Mouse (Mus musculus) MEL (cell line): Measurements from ENCODE around the gene Git1. TPM values are rescaled to one million over a fixed set of nuclear protein-coding genes. Genes with fewer than 3 reads are reported as not detected.

Source experiments
- DNase-seq: peaks from one replicate; pipeline ENCODE4 v3.0.0; 2011; ENCODE audit warnings: low read depth, low spot score
- H3K27ac ChIP-seq: 2 replicates; pipeline ENCODE4 v1.5.1; 2012; ENCODE audit warnings: low read depth, mild to moderate bottlenecking, control low read depth, low read length, moderate library complexity; ENCODE audit not compliant: control insufficient read depth
- H3K27me3 ChIP-seq, 2 experiments: fragments of 150-350 bp in 1 of 2; sonication (generic) in 1 of 2; 2 replicates each; pipeline ENCODE4 v1.6.1; 2012; ENCODE audit warnings: low read length in 2 of 2, mild to moderate bottlenecking in 2 of 2, improper control_type of control experiment in 1 of 2, moderate library complexity in 1 of 2; ENCODE audit not compliant: insufficient read depth in 2 of 2, control insufficient read depth in 1 of 2
- H3K36me3 ChIP-seq, 2 experiments: 2 replicates each; pipeline ENCODE4 v1.6.1; 2012 to 2014; ENCODE audit warnings: low read length in 2 of 2, improper control_type of control experiment in 1 of 2, inconsistent platforms in 1 of 2, mild to moderate bottlenecking in 1 of 2; ENCODE audit not compliant: insufficient read depth in 2 of 2, control insufficient read depth in 1 of 2
- H3K4me1 ChIP-seq, 2 experiments: fragments of 150-350 bp in 1 of 2; sonication (generic) in 1 of 2; 2 replicates each; pipeline ENCODE4 v1.6.1; 2012; ENCODE audit warnings: low read length in 2 of 2, improper control_type of control experiment in 1 of 2, mild to moderate bottlenecking in 1 of 2; ENCODE audit not compliant: insufficient read depth in 2 of 2, control insufficient read depth in 1 of 2
- H3K4me3 ChIP-seq, 2 experiments: fragments of 150-350 bp in 1 of 2; sonication (generic) in 1 of 2; 2 replicates each; pipeline ENCODE4 v1.5.1; 2012; ENCODE audit warnings: low read depth in 2 of 2, low read length in 2 of 2, mild to moderate bottlenecking in 2 of 2, moderate library complexity in 2 of 2, control low read depth in 1 of 2, improper control_type of control experiment in 1 of 2; ENCODE audit not compliant: control insufficient read depth in 1 of 2, insufficient read depth in 1 of 2
- H3K79me2 ChIP-seq: 2 replicates; pipeline ENCODE4 v1.6.1; 2012; ENCODE audit warnings: mild to moderate bottlenecking, low read length, moderate library complexity; ENCODE audit not compliant: control insufficient read depth, poor library complexity, insufficient read depth
- H3K9ac ChIP-seq: 2 replicates; pipeline ENCODE4 v1.6.1; 2012; ENCODE audit warnings: low read depth, mild to moderate bottlenecking, control low read depth, low read length, moderate library complexity; ENCODE audit not compliant: control insufficient read depth, poor library complexity, severe bottlenecking
- H3K9me3 ChIP-seq: fragments of 150-350 bp; sonication (generic); replicated peaks from 2 replicates; pipeline ENCODE4 v1.6.1; 2012; ENCODE audit warnings: mild to moderate bottlenecking, low read length, improper control_type of control experiment, moderate library complexity; ENCODE audit not compliant: insufficient read depth
- BHLHE40 ChIP-seq: IDR thresholded peaks from 2 replicates; pipeline ENCODE4 v1.6.1; 2012; ENCODE audit warnings: low read depth, mild to moderate bottlenecking, inconsistent platforms, low read length, improper control_type of control experiment, borderline replicate concordance
- CHD1 ChIP-seq: IDR thresholded peaks from 2 replicates; pipeline ENCODE4 v1.6.1; 2012; ENCODE audit warnings: low read depth, mild to moderate bottlenecking, inconsistent platforms, low read length, improper control_type of control experiment
- CHD2 ChIP-seq: IDR thresholded peaks from 2 replicates; pipeline ENCODE4 v1.6.1; 2011; ENCODE audit warnings: low read length, improper control_type of control experiment
- CTCF ChIP-seq, 3 experiments: IDR thresholded peaks in 2 of 3; conservative IDR thresholded peaks in 1 of 3; 2 replicates each; pipeline ENCODE4 v1.5.1; 2011 to 2012; ENCODE audit warnings: low read length in 3 of 3, low read depth in 2 of 3, mild to moderate bottlenecking in 2 of 3, improper control_type of control experiment in 1 of 3, inconsistent platforms in 1 of 3, mixed read lengths in 1 of 3, moderate library complexity in 1 of 3; ENCODE audit not compliant: control insufficient read depth in 1 of 3, insufficient read depth in 1 of 3, poor library complexity in 1 of 3, severe bottlenecking in 1 of 3
- ELF1 ChIP-seq: IDR thresholded peaks from 2 replicates; pipeline ENCODE4 v1.6.1; 2014; ENCODE audit warnings: low read depth, mild to moderate bottlenecking, inconsistent platforms, low read length, improper control_type of control experiment, moderate library complexity
- ETS1 ChIP-seq: IDR thresholded peaks from 2 replicates; pipeline ENCODE4 v1.6.1; 2012; ENCODE audit warnings: low read depth, mild to moderate bottlenecking, inconsistent platforms, low read length, improper control_type of control experiment, moderate library complexity
- GABPA ChIP-seq: IDR thresholded peaks from 2 replicates; pipeline ENCODE4 v1.6.1; 2012; ENCODE audit warnings: low read depth, mild to moderate bottlenecking, inconsistent platforms, low read length, improper control_type of control experiment, moderate library complexity
- GATA1 ChIP-seq: IDR thresholded peaks from 2 replicates; pipeline ENCODE4 v1.6.1; 2011; ENCODE audit warnings: low read depth, low read length, improper control_type of control experiment
- HCFC1 ChIP-seq: IDR thresholded peaks from 2 replicates; pipeline ENCODE4 v1.6.1; 2012; ENCODE audit warnings: low read depth, mild to moderate bottlenecking, inconsistent platforms, low read length, improper control_type of control experiment, moderate library complexity
- MAX ChIP-seq: IDR thresholded peaks from 2 replicates; pipeline ENCODE4 v1.6.1; 2011; ENCODE audit warnings: low read length, improper control_type of control experiment
- MAZ ChIP-seq: IDR thresholded peaks from 2 replicates; pipeline ENCODE4 v1.6.1; 2012; ENCODE audit warnings: low read depth, mild to moderate bottlenecking, inconsistent platforms, low read length, improper control_type of control experiment
- MEF2A ChIP-seq: IDR thresholded peaks from 2 replicates; pipeline ENCODE4 v1.6.1; 2014; ENCODE audit warnings: low read depth, mild to moderate bottlenecking, inconsistent platforms, low read length, improper control_type of control experiment; ENCODE audit not compliant: poor library complexity, insufficient replicate concordance, severe bottlenecking; ENCODE audit errors: extremely low read depth
- MYB ChIP-seq: IDR thresholded peaks from 2 replicates; pipeline ENCODE4 v1.6.1; 2011; ENCODE audit warnings: mild to moderate bottlenecking, low read depth, low read length, improper control_type of control experiment
- MYC ChIP-seq: IDR thresholded peaks from 2 replicates; pipeline ENCODE4 v1.6.1; 2011; ENCODE audit warnings: low read depth, mild to moderate bottlenecking, low read length, improper control_type of control experiment, moderate library complexity
- NELFE ChIP-seq: IDR thresholded peaks from 2 replicates; pipeline ENCODE4 v1.6.1; 2011; ENCODE audit warnings: low read depth, low read length, improper control_type of control experiment
- POLR2A ChIP-seq, 2 experiments: IDR thresholded peaks; 2 replicates each; pipeline ENCODE4 v1.6.1; 2011 to 2012; ENCODE audit warnings: low read length in 2 of 2, mild to moderate bottlenecking in 2 of 2, control low read depth in 1 of 2, improper control_type of control experiment in 1 of 2, low read depth in 1 of 2, moderate library complexity in 1 of 2; ENCODE audit not compliant: control insufficient read depth in 1 of 2, insufficient read depth in 1 of 2, poor library complexity in 1 of 2
- POLR2AphosphoS2 ChIP-seq: IDR thresholded peaks from 2 replicates; pipeline ENCODE4 v1.6.1; 2011; ENCODE audit warnings: low read length, improper control_type of control experiment
- RAD21 ChIP-seq: IDR thresholded peaks from 2 replicates; pipeline ENCODE4 v1.6.1; 2011; ENCODE audit warnings: mild to moderate bottlenecking, low read depth, low read length, improper control_type of control experiment
- RCOR1 ChIP-seq: IDR thresholded peaks from 2 replicates; pipeline ENCODE4 v1.6.1; 2012; ENCODE audit warnings: low read depth, mild to moderate bottlenecking, inconsistent platforms, low read length, improper control_type of control experiment
- SMC3 ChIP-seq: IDR thresholded peaks from 2 replicates; pipeline ENCODE4 v1.6.1; 2011; ENCODE audit warnings: low read depth, low read length, improper control_type of control experiment
- TAL1 ChIP-seq: IDR thresholded peaks from 2 replicates; pipeline ENCODE4 v1.6.1; 2012; ENCODE audit warnings: mild to moderate bottlenecking, inconsistent platforms, low read length, moderate library complexity, mixed read lengths
- USF1 ChIP-seq: IDR thresholded peaks from 2 replicates; pipeline ENCODE4 v1.6.1; 2014; ENCODE audit warnings: low read depth, mild to moderate bottlenecking, inconsistent platforms, low read length, improper control_type of control experiment, moderate library complexity
- ZC3H11A ChIP-seq: IDR thresholded peaks from 2 replicates; pipeline ENCODE4 v1.6.1; 2012; ENCODE audit warnings: low read depth, mild to moderate bottlenecking, inconsistent platforms, low read length, improper control_type of control experiment
- ZKSCAN1 ChIP-seq: IDR thresholded peaks from 2 replicates; pipeline ENCODE4 v1.6.1; 2012; ENCODE audit warnings: low read depth, mild to moderate bottlenecking, inconsistent platforms, low read length, improper control_type of control experiment, moderate library complexity
- ZNF384 ChIP-seq: IDR thresholded peaks from 2 replicates; pipeline ENCODE4 v1.6.1; 2012; ENCODE audit warnings: low read depth, mild to moderate bottlenecking, inconsistent platforms, low read length, improper control_type of control experiment
- polyA plus RNA-seq, 2 experiments: library from polyadenylated mRNA; stranded (reverse) in 1 of 2; unstranded in 1 of 2; fragments of >175 nt in 1 of 2; fragments of >200 nt in 1 of 2; gene quantifications; 2 replicates each; pipeline versions ENCODE4 v1.2.1 to v1.2.4; 2012; ENCODE audit warnings: low replicate concordance in 2 of 2, low read depth in 1 of 2; ENCODE audit not compliant: insufficient read length in 2 of 2, insufficient read depth in 1 of 2, missing spikeins in 1 of 2
- total RNA-seq: library from RNA; depleted of rRNA; stranded (reverse); fragments of 300-350 nt; gene quantifications from 2 replicates; pipeline ENCODE4 v1.2.3, GENCODE M21; 2012

Git1 gene
- total and polyA plus RNA-seq, 3 experiments: 33.1 to 81.4 TPM; not detected in 1

- H3K9me3 ChIP-seq: no peaks in the 10 kb centered on the region
- peaks cover 0 to 4% of the 10 kb centered on the region in 2 experiments; a peak in 1 of 4 replicates for H3K4me1 ChIP-seq
- no peak for TF ChIP-seq SMC3
- TF ChIP-seq BHLHE40: no peak
- no peak for TF ChIP-seq MYB
- no peak for TF ChIP-seq MYC
- TF ChIP-seq NELFE: no peak
- TF ChIP-seq POLR2A (IDR thresholded peaks at IDR 0.05; ENCODE audit: control insufficient read depth in 1 of 2, insufficient read depth in 1 of 2, low read depth in 1 of 2, low read length in 2 of 2, poor library complexity in 1 of 2): no peak
- no peak for TF ChIP-seq ZKSCAN1
- no peak for TF ChIP-seq RAD21
- no peak for TF ChIP-seq CHD1
- TF ChIP-seq USF1: no peak
- no peak for TF ChIP-seq CHD2
- no peak for TF ChIP-seq GABPA
- TF ChIP-seq MAX: no peak
- TF ChIP-seq MEF2A: no peak
- TF ChIP-seq ZC3H11A: no peak
- TF ChIP-seq POLR2AphosphoS2: no peak
- no peak for TF ChIP-seq GATA1
- peaks cover 0 to 1% of the 10 kb centered on the region in 2 experiments; a peak in 1 of 4 replicates for H3K36me3 ChIP-seq
- no peaks in the 10 kb centered on the region for H3K27me3 ChIP-seq
- no peak for DNase-seq
- no peaks in the 10 kb centered on the region for H3K79me2 ChIP-seq
- H3K4me3 ChIP-seq: no peak overlapping the region
- H3K9ac ChIP-seq: no peak overlapping the region
- no peak overlapping the region for H3K27ac ChIP-seq
Measured at GRCm38 (mm10) chr11:77506941-77507340, 13.6 kb downstream of the Git1 start.

DNA sequence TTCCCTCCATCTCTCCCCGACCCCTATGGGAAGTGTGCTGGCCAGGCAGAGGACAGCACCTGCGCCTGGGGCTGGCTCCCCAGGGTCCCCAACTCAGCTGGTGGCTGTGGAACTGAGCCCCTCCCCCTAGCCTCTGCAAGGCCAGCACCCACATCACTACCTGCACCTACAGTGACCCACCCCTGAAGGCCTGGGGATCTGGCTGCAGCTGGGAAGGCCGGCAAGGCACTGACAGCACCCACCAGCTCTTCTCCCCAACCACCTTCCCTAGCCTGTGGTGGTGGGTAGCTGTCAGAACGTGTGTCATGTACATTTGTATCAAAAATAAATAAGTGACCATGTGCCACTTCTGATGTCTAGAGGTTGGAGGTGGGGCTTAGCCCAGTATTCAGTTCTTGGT lies 14.1 kb downstream of the Git1 start:
- Histone ChIP-seq H3K4me3 (no peak overlapping the region), H3K9me3 (no peaks in the 10 kb centered on the region), H3K79me2 (no peaks in the 10 kb centered on the region), H3K9ac (no peak overlapping the region), H3K27ac (no peak overlapping the region)
- no peak for TF ChIP-seq CHD1
- no peak for TF ChIP-seq TAL1
- no peak for TF ChIP-seq MEF2A
- TF ChIP-seq HCFC1: no peak
- no peak for TF ChIP-seq RCOR1
- TF ChIP-seq ELF1: no peak
- no peak for TF ChIP-seq CTCF (IDR thresholded peaks at IDR 0.05 in 2 of 3, conservative IDR thresholded peaks at IDR 0.05 in 1 of 3; ENCODE audit: control insufficient read depth in 1 of 3, insufficient read depth in 1 of 3, low read depth in 2 of 3, low read length in 3 of 3, poor library complexity in 1 of 3, severe bottlenecking in 1 of 3)
- no peak for TF ChIP-seq ETS1
- no peak for TF ChIP-seq ZNF384
- no peak for TF ChIP-seq MAZ
- TF ChIP-seq MAX: no peak
- TF ChIP-seq, all 39 proteins: peak for 0
- DNase-seq: no peak
- Histone ChIP-seq H3K36me3 (peaks cover 0 to 3% of the 10 kb centered on the region in 2 experiments; a peak in 3 of 4 replicates), H3K4me1 (peaks cover 1 to 7% of the 10 kb centered on the region in 2 experiments; a peak in 3 of 4 replicates), H3K27me3 (no peaks in the 10 kb centered on the region)
